Comparison of ENCODE assay signal across 21 mouse cellular contexts in genomic region chr4:98599358-98599757, GRCm38 (mm10).
A peak's percentile ranks its signal among the peaks of the same experiment; 100 is the strongest.
DNase-seq lines count a peak whose midpoint lies in the region; ATAC-seq and TF ChIP-seq lines count a peak whose summit lies in the region.
"Had no signal": no experiment of that assay in that cellular context is flagged by ENCODE, and none has a peak within 500 bp of the region (broad histone marks: within the 10 kb centered on the region; RNA-seq: fewer than 3 reads in every experiment).

No protein-coding gene starts in this region.

- H3K27ac ChIP-seq in gastrocnemius, adult 2 months, result peak overlapping the region; percentile 77
- H3K27ac ChIP-seq in limb, embryonic 11.5 days (replicated peaks; ENCODE audit: low read depth, low read length), result no peak overlapping the region
- no peak overlapping the region for H3K27ac ChIP-seq in limb, embryonic 10.5 days
- 0 out of 2 replicates have a peak overlapping the region, but pooled peaks have one; percentile 37 for H3K27ac ChIP-seq in neural tube, embryonic 12.5 days
- H3K27ac ChIP-seq in heart, adult 2 months, result no peak overlapping the region
- no peak overlapping the region for H3K27ac ChIP-seq in forebrain, embryonic 11.5 days (ENCODE audit: low read depth, low read length)
- H3K27ac ChIP-seq: forebrain, embryonic 13.5 days; liver, embryonic 12.5 days; midbrain, embryonic 10.5 days; stomach, postnatal 0 days had no signal

- peak; percentile 22 for DNase-seq in gastrocnemius, adult 2 months
- no peak for DNase-seq in gastrocnemius, postnatal 4 days (ENCODE audit: low spot score in 2 of 2)
- no peak for DNase-seq in limb, embryonic 11.5 days (ENCODE audit: low spot score)
- DNase-seq in limb, embryonic 10.5 days (ENCODE audit: low spot score), result no peak
- no peak for DNase-seq in heart, adult 2 months
- no peak for DNase-seq in forebrain, embryonic 11.5 days (ENCODE audit: low spot score)
- DNase-seq: adrenal gland, postnatal 25 days; cerebellum, adult 9-10 months; heart, adult 11 months; heart, postnatal 10 days; kidney, postnatal 4 days; lung, adult 18-20 months; lung, postnatal 10 days had no signal

- WGBS in limb, embryonic 11.5 days, result 41% methylated on average over 6 of the region's 6 CpGs
- WGBS in limb, embryonic 10.5 days, result 70% methylated on average over 6 of the region's 6 CpGs
- WGBS in neural tube, embryonic 12.5 days, result 31% methylated on average over 6 of the region's 6 CpGs
- WGBS in heart, adult 2 months, result 58% methylated on average over 6 of the region's 6 CpGs
- WGBS in forebrain, embryonic 11.5 days, result 76% methylated on average over 6 of the region's 6 CpGs

- H3K79me2 ChIP-seq in heart, adult 2 months (replicated peaks; ENCODE audit: control insufficient read depth, insufficient read depth, low read length), result no peaks in the 10 kb centered on the region

- intact Hi-C loops in gastrocnemius, adult 2 months (cut with DNase I), result no loop called here
- intact Hi-C loops in heart, adult 2 months (cut with DNase I), result no loop called here

- H3K36me3 ChIP-seq in limb, embryonic 11.5 days (ENCODE audit: control insufficient read depth, insufficient read depth, low read length), result no peaks in the 10 kb centered on the region
- H3K36me3 ChIP-seq in limb, embryonic 10.5 days, result no peaks in the 10 kb centered on the region
- no peaks in the 10 kb centered on the region for H3K36me3 ChIP-seq in neural tube, embryonic 12.5 days
- H3K36me3 ChIP-seq in heart, adult 2 months (ENCODE audit: control insufficient read depth, insufficient read depth, low read length), result peaks cover 2% of the 10 kb centered on the region; the same call in 1 of the 2 replicates
- H3K36me3 ChIP-seq in forebrain, embryonic 11.5 days (ENCODE audit: control insufficient read depth, insufficient read depth, low read length), result no peaks in the 10 kb centered on the region
- H3K36me3 ChIP-seq: heart, embryonic 12.5 days; hindbrain, embryonic 12.5 days; liver, embryonic 12.5 days; midbrain, embryonic 10.5 days had no signal

- TF ChIP-seq CTCF in gastrocnemius, adult 2 months (IDR thresholded peaks at IDR 0.05), result 0 out of 2 replicates have a peak, but pooled peaks have one; percentile 4
- no peak for TF ChIP-seq CTCF in heart, adult 2 months (IDR thresholded peaks at IDR 0.05)

- no peak overlapping the region for H3K4me3 ChIP-seq in gastrocnemius, adult 2 months
- H3K4me3 ChIP-seq in limb, embryonic 11.5 days (ENCODE audit: low read depth, low read length), result no peak overlapping the region
- no peak overlapping the region for H3K4me3 ChIP-seq in limb, embryonic 10.5 days
- H3K4me3 ChIP-seq in neural tube, embryonic 12.5 days, result no peak overlapping the region
- H3K4me3 ChIP-seq in heart, adult 2 months, result no peak overlapping the region
- H3K4me3 ChIP-seq in forebrain, embryonic 11.5 days (ENCODE audit: low read depth, low read length), result no peak overlapping the region
- H3K4me3 ChIP-seq: forebrain, embryonic 13.5 days; heart, embryonic 12.5 days; hindbrain, embryonic 12.5 days; liver, embryonic 12.5 days; midbrain, embryonic 10.5 days had no signal

- TF ChIP-seq EP300 in heart, adult 2 months (IDR thresholded peaks at IDR 0.05; ENCODE audit: insufficient read depth, low read depth, low read length), result no peak

- no peak overlapping the region for H3K4me2 ChIP-seq in limb, embryonic 11.5 days (ENCODE audit: low read depth, severe bottlenecking)
- no peak overlapping the region for H3K4me2 ChIP-seq in neural tube, embryonic 12.5 days (replicated peaks)
- no peak overlapping the region for H3K4me2 ChIP-seq in forebrain, embryonic 11.5 days (ENCODE audit: low read depth, low read length, severe bottlenecking)
- H3K4me2 ChIP-seq: forebrain, embryonic 13.5 days; heart, embryonic 12.5 days; hindbrain, embryonic 12.5 days; liver, embryonic 12.5 days had no signal

- no peaks in the 10 kb centered on the region for H3K9me3 ChIP-seq in limb, embryonic 11.5 days (ENCODE audit: control insufficient read depth, low read length)
- H3K9me3 ChIP-seq in limb, embryonic 10.5 days (replicated peaks), result no peaks in the 10 kb centered on the region
- H3K9me3 ChIP-seq in neural tube, embryonic 12.5 days, result no peaks in the 10 kb centered on the region
- H3K9me3 ChIP-seq in forebrain, embryonic 11.5 days (ENCODE audit: control insufficient read depth, low read length), result no peaks in the 10 kb centered on the region
- H3K9me3 ChIP-seq: forebrain, embryonic 13.5 days; heart, embryonic 12.5 days; hindbrain, embryonic 12.5 days; liver, embryonic 12.5 days; midbrain, embryonic 10.5 days had no signal

- no peak for TF ChIP-seq POLR2A in heart, adult 2 months (IDR thresholded peaks at IDR 0.05; ENCODE audit: insufficient read depth, low read depth, low read length)

- peak; percentile 37; the same call in 1 of the 2 replicates for ATAC-seq in limb, embryonic 11.5 days (ENCODE audit: insufficient number of reproducible peaks, low FRiP score, low TSS enrichment, low read depth)
- peak; percentile 65 for ATAC-seq in neural tube, embryonic 12.5 days (ENCODE audit: low FRiP score, low read depth)
- ATAC-seq in forebrain, embryonic 11.5 days (replicated peaks; ENCODE audit: low FRiP score), result no peak
- ATAC-seq: inflammation-experienced regulatory T-cells, adult 6 months; liver, embryonic 12.5 days had no signal

- no peak overlapping the region for H3K9ac ChIP-seq in limb, embryonic 11.5 days (ENCODE audit: low read length)
- no peak overlapping the region for H3K9ac ChIP-seq in neural tube, embryonic 12.5 days
- H3K9ac ChIP-seq in heart, adult 2 months (ENCODE audit: low read depth, low read length), result no peak overlapping the region
- no peak overlapping the region for H3K9ac ChIP-seq in forebrain, embryonic 11.5 days (ENCODE audit: low read length)
- H3K9ac ChIP-seq: forebrain, embryonic 13.5 days; heart, embryonic 12.5 days; hindbrain, embryonic 12.5 days; liver, embryonic 12.5 days had no signal

- peaks cover 3% of the 10 kb centered on the region; the same call in 1 of the 2 replicates for H3K4me1 ChIP-seq in limb, embryonic 11.5 days (ENCODE audit: control insufficient read depth, insufficient read depth, low read length)
- H3K4me1 ChIP-seq in limb, embryonic 10.5 days, result peaks cover 14% of the 10 kb centered on the region
- H3K4me1 ChIP-seq in neural tube, embryonic 12.5 days, result peaks cover 20% of the 10 kb centered on the region
- H3K4me1 ChIP-seq in heart, adult 2 months (ENCODE audit: control insufficient read depth, insufficient read depth, low read length), result no peaks in the 10 kb centered on the region
- H3K4me1 ChIP-seq in forebrain, embryonic 11.5 days (replicated peaks; ENCODE audit: control insufficient read depth, insufficient read depth, low read length), result no peaks in the 10 kb centered on the region
- H3K4me1 ChIP-seq: liver, embryonic 12.5 days; midbrain, embryonic 10.5 days had no signal

- H3K27me3 ChIP-seq in limb, embryonic 11.5 days (ENCODE audit: control insufficient read depth, insufficient read depth, low read length), result no peaks in the 10 kb centered on the region
- no peaks in the 10 kb centered on the region for H3K27me3 ChIP-seq in limb, embryonic 10.5 days (ENCODE audit: low read depth, poor library complexity, severe bottlenecking)
- H3K27me3 ChIP-seq in neural tube, embryonic 12.5 days (replicated peaks), result no peaks in the 10 kb centered on the region
- no peaks in the 10 kb centered on the region for H3K27me3 ChIP-seq in heart, adult 2 months (ENCODE audit: control insufficient read depth, insufficient read depth, low read length)
- no peaks in the 10 kb centered on the region for H3K27me3 ChIP-seq in forebrain, embryonic 11.5 days (ENCODE audit: control insufficient read depth, insufficient read depth, low read length)
- H3K27me3 ChIP-seq: forebrain, embryonic 13.5 days; heart, embryonic 12.5 days; hindbrain, embryonic 12.5 days; liver, embryonic 12.5 days had no signal

Comparison
In these comparisons a context has a peak if more than half of its experiments do, and no peak if none do; other contexts are left out.
1. H3K27ac ChIP-seq: peak in gastrocnemius, adult 2 months (single experiment) and neural tube, embryonic 12.5 days (single experiment); none in limb, embryonic 11.5 days (single experiment), limb, embryonic 10.5 days (single experiment), heart, adult 2 months (single experiment) and forebrain, embryonic 11.5 days (single experiment).